Mouse (Mus musculus): ENCODE results near the gene Tle6. TPM values are rescaled to one million over a fixed set of nuclear protein-coding genes. Genes with fewer than 3 reads are reported as not detected.

Tle6 gene
- total RNA-seq, 1 experiment, result 22.0 TPM

GRCm38 (mm10) chr10:81546788-81547571 lies 53.9 kb downstream of the Tle6 start:
- H3K27ac ChIP-seq (ENCODE audit: insufficient read depth, low read depth, low read length, poor library complexity, severe bottlenecking), result no peak overlapping the region
- no peak for DNase-seq (ENCODE audit: low read depth, low spot score)
- peaks cover 5 to 23% of the 10 kb centered on the region in 2 experiments; a peak in 3 of 4 replicates for H3K4me1 ChIP-seq (ENCODE audit: control insufficient read depth in 2 of 2, insufficient read depth in 2 of 2, low read length in 2 of 2, poor library complexity in 1 of 2)
- H3K36me3 ChIP-seq (ENCODE audit: control insufficient read depth, insufficient read depth, low read length, poor library complexity, severe bottlenecking), result no peaks in the 10 kb centered on the region
- no peaks in the 10 kb centered on the region for H3K9me3 ChIP-seq (ENCODE audit: control insufficient read depth, insufficient read depth, low read depth, low read length)
- no peak overlapping the region for H3K9ac ChIP-seq (ENCODE audit: insufficient read depth, low read depth, low read length, poor library complexity, severe bottlenecking)
- TF ChIP-seq CHD2 (IDR thresholded peaks at IDR 0.05; ENCODE audit: low read depth, low read length) (no peak), ZNF384 (IDR thresholded peaks at IDR 0.05; ENCODE audit: low read depth, low read length) (no peak), ZC3H11A (IDR thresholded peaks at IDR 0.05; ENCODE audit: borderline replicate concordance, low read depth, low read length) (no peak)
- H3K4me3 ChIP-seq (ENCODE audit: insufficient read depth in 1 of 2, low read depth in 1 of 2, low read length in 2 of 2, poor library complexity in 1 of 2, severe bottlenecking in 1 of 2), result no peak overlapping the region
- in situ Hi-C loops (cut with MboI; ENCODE audit: low sequenced_read_pairs in 2 of 2, unreplicated experiment in 2 of 2), result no loop called here

- in situ Hi-C loops (cut with MboI; ENCODE audit: low sequenced_read_pairs in 2 of 2, unreplicated experiment in 2 of 2), result no loop called here
- Histone ChIP-seq H3K9me3 (ENCODE audit: control insufficient read depth, insufficient read depth, low read depth, low read length) (no peaks in the 10 kb centered on the region), H3K4me1 (ENCODE audit: control insufficient read depth in 2 of 2, insufficient read depth in 2 of 2, low read length in 2 of 2, poor library complexity in 1 of 2) (peaks cover 5 to 20% of the 10 kb centered on the region in 2 experiments; a peak in 3 of 4 replicates), H3K4me3 (ENCODE audit: insufficient read depth in 1 of 2, low read depth in 1 of 2, low read length in 2 of 2, poor library complexity in 1 of 2, severe bottlenecking in 1 of 2) (no peak overlapping the region), H3K9ac (ENCODE audit: insufficient read depth, low read depth, low read length, poor library complexity, severe bottlenecking) (no peak overlapping the region), H3K36me3 (ENCODE audit: control insufficient read depth, insufficient read depth, low read length, poor library complexity, severe bottlenecking) (peaks cover under 1% of the 10 kb centered on the region; the same call in 1 of the 2 replicates), H3K27ac (ENCODE audit: insufficient read depth, low read depth, low read length, poor library complexity, severe bottlenecking) (no peak overlapping the region)
- TF ChIP-seq CHD2 (IDR thresholded peaks at IDR 0.05; ENCODE audit: low read depth, low read length) (no peak), MAFK (IDR thresholded peaks at IDR 0.05; ENCODE audit: insufficient read depth, low read depth, low read length) (no peak), ZNF384 (IDR thresholded peaks at IDR 0.05; ENCODE audit: low read depth, low read length) (no peak), HCFC1 (IDR thresholded peaks at IDR 0.05; ENCODE audit: borderline replicate concordance, insufficient read depth, low read length) (no peak), ZC3H11A (IDR thresholded peaks at IDR 0.05; ENCODE audit: borderline replicate concordance, low read depth, low read length) (no peak)
- DNase-seq (ENCODE audit: low read depth, low spot score), result no peak
These were observed 54.5 kb downstream of the Tle6 start for GRCm38 (mm10) chr10:81546332-81546731.

GRCm38 (mm10) chr10:81545161-81545747 lies 55.6 kb downstream of the Tle6 start, which contains the start of gene Gna11:
TSS of gene Gna11 (minus strand) at chr10:81545190.
- Histone ChIP-seq H3K27ac (ENCODE audit: insufficient read depth, low read depth, low read length, poor library complexity, severe bottlenecking) (peak within 1 kb of the TSS; percentile 46; the same call in 1 of the 2 replicates), H3K9ac (ENCODE audit: insufficient read depth, low read depth, low read length, poor library complexity, severe bottlenecking) (peak within 1 kb of the TSS; percentile 88), H3K4me3 (ENCODE audit: insufficient read depth in 1 of 2, low read depth in 1 of 2, low read length in 2 of 2, poor library complexity in 1 of 2, severe bottlenecking in 1 of 2) (peak within 1 kb of the TSS; percentile 81 to 94), H3K36me3 (ENCODE audit: control insufficient read depth, insufficient read depth, low read length, poor library complexity, severe bottlenecking) (peaks cover 2% of the 10 kb centered on the region; the same call in 1 of the 2 replicates), H3K9me3 (ENCODE audit: control insufficient read depth, insufficient read depth, low read depth, low read length) (no peaks in the 10 kb centered on the region), H3K4me1 (ENCODE audit: control insufficient read depth in 2 of 2, insufficient read depth in 2 of 2, low read length in 2 of 2, poor library complexity in 1 of 2) (peaks cover 5 to 20% of the 10 kb centered on the region in 2 experiments; a peak in 3 of 4 replicates)
- peak; percentile 79 for DNase-seq (ENCODE audit: low read depth, low spot score)
- no peak for TF ChIP-seq ZC3H11A (IDR thresholded peaks at IDR 0.05; ENCODE audit: borderline replicate concordance, low read depth, low read length)
- TF ChIP-seq CHD2 (IDR thresholded peaks at IDR 0.05; ENCODE audit: low read depth, low read length), result no peak
- no peak for TF ChIP-seq MAFK (IDR thresholded peaks at IDR 0.05; ENCODE audit: insufficient read depth, low read depth, low read length)
- TF ChIP-seq HCFC1 (IDR thresholded peaks at IDR 0.05; ENCODE audit: borderline replicate concordance, insufficient read depth, low read length), result 0 out of 2 replicates have a peak, but pooled peaks have one; percentile 36
- TF ChIP-seq ZNF384 (IDR thresholded peaks at IDR 0.05; ENCODE audit: low read depth, low read length), result no peak
- in situ Hi-C loops (cut with MboI; ENCODE audit: low sequenced_read_pairs in 2 of 2, unreplicated experiment in 2 of 2), result no loop called here

GRCm38 (mm10) chr10:81544296-81545160 lies 56.3 kb downstream of the Tle6 start:
- in situ Hi-C loops (cut with MboI; ENCODE audit: low sequenced_read_pairs in 2 of 2, unreplicated experiment in 2 of 2), result no loop called here
- DNase-seq (ENCODE audit: low read depth, low spot score), result no peak
- no peak overlapping the region for H3K27ac ChIP-seq (ENCODE audit: insufficient read depth, low read depth, low read length, poor library complexity, severe bottlenecking)
- H3K9me3 ChIP-seq (ENCODE audit: control insufficient read depth, insufficient read depth, low read depth, low read length), result no peaks in the 10 kb centered on the region
- H3K4me1 ChIP-seq (ENCODE audit: control insufficient read depth in 2 of 2, insufficient read depth in 2 of 2, low read length in 2 of 2, poor library complexity in 1 of 2), result peaks cover 5 to 20% of the 10 kb centered on the region in 2 experiments; a peak in 3 of 4 replicates
- TF ChIP-seq HCFC1 (IDR thresholded peaks at IDR 0.05; ENCODE audit: borderline replicate concordance, insufficient read depth, low read length) (no peak), ZC3H11A (IDR thresholded peaks at IDR 0.05; ENCODE audit: borderline replicate concordance, low read depth, low read length) (no peak), MAFK (IDR thresholded peaks at IDR 0.05; ENCODE audit: insufficient read depth, low read depth, low read length) (no peak), CHD2 (IDR thresholded peaks at IDR 0.05; ENCODE audit: low read depth, low read length) (no peak), ZNF384 (IDR thresholded peaks at IDR 0.05; ENCODE audit: low read depth, low read length) (no peak)
- H3K4me3 ChIP-seq (ENCODE audit: insufficient read depth in 1 of 2, low read depth in 1 of 2, low read length in 2 of 2, poor library complexity in 1 of 2, severe bottlenecking in 1 of 2), result peak overlapping the region; percentile 81 to 94
- peaks cover 6% of the 10 kb centered on the region; the same call in 1 of the 2 replicates for H3K36me3 ChIP-seq (ENCODE audit: control insufficient read depth, insufficient read depth, low read length, poor library complexity, severe bottlenecking)
- peak overlapping the region; percentile 88 for H3K9ac ChIP-seq (ENCODE audit: insufficient read depth, low read depth, low read length, poor library complexity, severe bottlenecking)
